In the genomic region with DNA sequence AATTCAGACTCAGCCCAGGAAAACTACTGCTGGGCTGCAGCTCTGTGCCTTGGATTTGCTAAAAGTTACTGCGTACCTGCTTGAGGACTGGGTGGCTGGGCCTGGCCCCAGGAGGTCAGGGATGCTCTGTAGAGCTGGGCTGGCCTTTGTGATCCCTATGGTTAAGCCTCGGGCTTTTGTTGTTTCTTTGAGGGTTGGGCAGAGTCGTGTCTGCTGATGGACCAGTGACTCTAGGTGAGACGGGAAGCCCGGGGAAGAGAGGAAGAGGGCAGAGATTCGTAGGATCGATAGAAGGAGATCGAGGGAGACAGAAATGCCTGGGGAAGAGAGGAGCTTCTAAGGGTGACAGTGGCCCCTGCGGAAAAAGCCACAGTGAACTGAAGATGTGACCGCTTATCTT, we compare ENCODE assay signal across 8 mouse cellular contexts. TPM values are rescaled to one million over a fixed set of nuclear protein-coding genes. Genes with fewer than 3 reads are reported as not detected.
DNase-seq lines count a peak whose midpoint lies in the region; ATAC-seq and TF ChIP-seq lines count a peak whose summit lies in the region.

A gene (plus strand): TSS at position 301 of the 400 bp plus-strand sequence.

- no peak for TF ChIP-seq CTCF in heart, adult 2 months (IDR thresholded peaks at IDR 0.05)
- TF ChIP-seq CTCF in MEL (IDR thresholded peaks at IDR 0.05 in 2 of 3, conservative IDR thresholded peaks at IDR 0.05 in 1 of 3; ENCODE audit: control insufficient read depth in 1 of 3, insufficient read depth in 1 of 3, low read depth in 2 of 3, low read length in 3 of 3, poor library complexity in 1 of 3, severe bottlenecking in 1 of 3): no peak
- TF ChIP-seq CTCF in liver, adult 2 months (IDR thresholded peaks at IDR 0.05; ENCODE audit: low read depth, low read length): no peak

- H3K9ac ChIP-seq in heart, adult 2 months (ENCODE audit: low read depth, low read length): peak within 1 kb of the TSS; percentile 67
- H3K9ac ChIP-seq in MEL (ENCODE audit: control insufficient read depth, low read depth, low read length, poor library complexity, severe bottlenecking): peak within 1 kb of the TSS; percentile 62
- peak within 1 kb of the TSS; percentile 66 for H3K9ac ChIP-seq in forebrain, embryonic 11.5 days (ENCODE audit: low read length)
- H3K9ac ChIP-seq in liver, adult 2 months (ENCODE audit: low read depth, low read length): peak within 1 kb of the TSS; percentile 79
- peak within 1 kb of the TSS; percentile 46 for H3K9ac ChIP-seq in stomach, embryonic 14.5 days (replicated peaks; ENCODE audit: low read depth, low read length)

- WGBS in heart, adult 2 months: 15% methylated on average over 10 of the region's 10 CpGs
- 4% methylated on average over 10 of the region's 10 CpGs for WGBS in forebrain, embryonic 11.5 days
- WGBS in liver, adult 2 months: 11% methylated on average over 10 of the region's 10 CpGs
- 6% methylated on average over 10 of the region's 10 CpGs for WGBS in stomach, embryonic 14.5 days

- no peaks in the 10 kb centered on the region for H3K9me3 ChIP-seq in MEL (replicated peaks; ENCODE audit: insufficient read depth, low read length)
- no peaks in the 10 kb centered on the region for H3K9me3 ChIP-seq in forebrain, embryonic 11.5 days (ENCODE audit: control insufficient read depth, low read length)
- no peaks in the 10 kb centered on the region for H3K9me3 ChIP-seq in stomach, embryonic 14.5 days (ENCODE audit: control insufficient read depth, low read depth, low read length)

- no peaks in the 10 kb centered on the region for H3K27me3 ChIP-seq in heart, adult 2 months (ENCODE audit: control insufficient read depth, insufficient read depth, low read length)
- no peaks in the 10 kb centered on the region for H3K27me3 ChIP-seq in MEL (ENCODE audit: control insufficient read depth in 1 of 2, insufficient read depth in 2 of 2, low read length in 2 of 2)
- no peaks in the 10 kb centered on the region for H3K27me3 ChIP-seq in forebrain, embryonic 11.5 days (ENCODE audit: control insufficient read depth, insufficient read depth, low read length)
- no peaks in the 10 kb centered on the region for H3K27me3 ChIP-seq in liver, adult 2 months (ENCODE audit: control insufficient read depth, insufficient read depth, low read length)
- H3K27me3 ChIP-seq in stomach, embryonic 14.5 days (ENCODE audit: control insufficient read depth, insufficient read depth, low read length): no peaks in the 10 kb centered on the region

- no peaks in the 10 kb centered on the region for H3K36me3 ChIP-seq in heart, adult 2 months (ENCODE audit: control insufficient read depth, insufficient read depth, low read length)
- H3K36me3 ChIP-seq in MEL (ENCODE audit: control insufficient read depth in 1 of 2, insufficient read depth in 2 of 2, low read length in 2 of 2): peaks cover 0 to 9% of the 10 kb centered on the region in 2 experiments; a peak in 2 of 4 replicates
- no peaks in the 10 kb centered on the region; the same call in none of the 2 replicates for H3K36me3 ChIP-seq in forebrain, embryonic 11.5 days (ENCODE audit: control insufficient read depth, insufficient read depth, low read length)
- H3K36me3 ChIP-seq in liver, adult 2 months (ENCODE audit: control insufficient read depth, insufficient read depth, low read length): peaks cover 4% of the 10 kb centered on the region; the same call in 1 of the 2 replicates
- H3K36me3 ChIP-seq in stomach, embryonic 14.5 days (ENCODE audit: control insufficient read depth, insufficient read depth, low read length): peaks cover 17% of the 10 kb centered on the region

- TF ChIP-seq POLR2A in heart, adult 2 months (IDR thresholded peaks at IDR 0.05; ENCODE audit: insufficient read depth, low read depth, low read length): no peak
- TF ChIP-seq POLR2A in MEL (IDR thresholded peaks at IDR 0.05; ENCODE audit: control insufficient read depth in 1 of 2, insufficient read depth in 1 of 2, low read depth in 1 of 2, low read length in 2 of 2, poor library complexity in 1 of 2): no peak
- no peak for TF ChIP-seq POLR2A in liver, adult 2 months (IDR thresholded peaks at IDR 0.05; ENCODE audit: extremely low read depth, insufficient read depth, low read length)

- TF ChIP-seq RAD21 in MEL (IDR thresholded peaks at IDR 0.05; ENCODE audit: low read depth, low read length): no peak

- peak within 1 kb of the TSS; percentile 78 for H3K4me2 ChIP-seq in forebrain, embryonic 11.5 days (ENCODE audit: low read depth, low read length, severe bottlenecking)
- H3K4me2 ChIP-seq in stomach, embryonic 14.5 days (replicated peaks; ENCODE audit: low read depth, low read length): peak within 1 kb of the TSS; percentile 76

- peak; percentile 6 for ATAC-seq in forebrain, embryonic 11.5 days (replicated peaks; ENCODE audit: low FRiP score)
- ATAC-seq in stomach, embryonic 14.5 days (ENCODE audit: insufficient number of reproducible peaks, insufficient read depth, low FRiP score, low read depth): no peak

- no peak for TF ChIP-seq EP300 in heart, adult 2 months (IDR thresholded peaks at IDR 0.05; ENCODE audit: insufficient read depth, low read depth, low read length)
- TF ChIP-seq EP300 in MEL (IDR thresholded peaks at IDR 0.05; ENCODE audit: low read depth in 1 of 2, low read length in 2 of 2): no peak

- DNase-seq in heart, adult 2 months: peak in 1 of 2 experiments; percentile 36
- no peak for DNase-seq in heart, adult 11 months
- DNase-seq in MEL (ENCODE audit: low read depth, low spot score): no peak
- no peak for DNase-seq in forebrain, embryonic 11.5 days (ENCODE audit: low spot score)
- DNase-seq in heart, postnatal 4 days: no peak
- no peak for DNase-seq in liver, adult 2 months (ENCODE audit: extremely low read depth, low read depth, low spot score)
- DNase-seq in thymus, postnatal 25 days: no peak

- H3K4me1 ChIP-seq in heart, adult 2 months (ENCODE audit: control insufficient read depth, insufficient read depth, low read length): peaks cover 3% of the 10 kb centered on the region
- H3K4me1 ChIP-seq in MEL (ENCODE audit: control insufficient read depth in 1 of 2, insufficient read depth in 2 of 2, low read length in 2 of 2): peaks cover 9 to 17% of the 10 kb centered on the region in 2 experiments; a peak in 3 of 4 replicates
- no peaks in the 10 kb centered on the region; the same call in 1 of the 2 replicates for H3K4me1 ChIP-seq in forebrain, embryonic 11.5 days (replicated peaks; ENCODE audit: control insufficient read depth, insufficient read depth, low read length)
- peaks cover 2% of the 10 kb centered on the region; the same call in 1 of the 2 replicates for H3K4me1 ChIP-seq in liver, adult 2 months (ENCODE audit: control insufficient read depth, insufficient read depth, low read length)
- 0 out of 2 replicates have a peak, but pooled peaks cover 3% of the 10 kb centered on the region for H3K4me1 ChIP-seq in stomach, embryonic 14.5 days (ENCODE audit: control insufficient read depth, insufficient read depth, low read length)

- peak within 1 kb of the TSS; percentile 91 for H3K27ac ChIP-seq in heart, adult 2 months
- H3K27ac ChIP-seq in MEL (ENCODE audit: control insufficient read depth, low read depth, low read length): peak within 1 kb of the TSS; percentile 69
- peak within 1 kb of the TSS; percentile 72 for H3K27ac ChIP-seq in forebrain, embryonic 11.5 days (ENCODE audit: low read depth, low read length)
- H3K27ac ChIP-seq in liver, adult 2 months (replicated peaks; ENCODE audit: insufficient read depth, low read depth, low read length): peak within 1 kb of the TSS; percentile 85
- H3K27ac ChIP-seq in stomach, embryonic 14.5 days (ENCODE audit: low read length): peak within 1 kb of the TSS; percentile 90

- H3K79me2 ChIP-seq in heart, adult 2 months (replicated peaks; ENCODE audit: control insufficient read depth, insufficient read depth, low read length): no peaks in the 10 kb centered on the region
- peaks cover 3% of the 10 kb centered on the region for H3K79me2 ChIP-seq in MEL (ENCODE audit: control insufficient read depth, insufficient read depth, low read length, poor library complexity)
- no peaks in the 10 kb centered on the region for H3K79me2 ChIP-seq in liver, adult 2 months (ENCODE audit: control insufficient read depth, insufficient read depth, low read length)

- intact Hi-C loops in heart, adult 2 months (cut with DNase I): no loop called here

- H3K4me3 ChIP-seq in heart, adult 2 months: peak within 1 kb of the TSS; percentile 65
- peak within 1 kb of the TSS; percentile 57 to 98 for H3K4me3 ChIP-seq in MEL (ENCODE audit: control insufficient read depth in 1 of 2, insufficient read depth in 1 of 2, low read depth in 2 of 2, low read length in 2 of 2)
- H3K4me3 ChIP-seq in forebrain, embryonic 11.5 days (ENCODE audit: low read depth, low read length): peak within 1 kb of the TSS; percentile 47
- peak within 1 kb of the TSS; percentile 71 for H3K4me3 ChIP-seq in liver, adult 2 months (ENCODE audit: insufficient read depth, low read depth, low read length)
- H3K4me3 ChIP-seq in stomach, embryonic 14.5 days (ENCODE audit: low read depth, low read length): peak within 1 kb of the TSS; percentile 46

TF ChIP-seq in MEL, 35 proteins besides CTCF, POLR2A, EP300 and RAD21 (continues in another document):
- TF ChIP-seq UBTF (IDR thresholded peaks at IDR 0.05; ENCODE audit: borderline replicate concordance, insufficient read depth, low read depth, low read length) (no peak), RCOR1 (IDR thresholded peaks at IDR 0.05; ENCODE audit: low read depth, low read length) (no peak), USF2 (IDR thresholded peaks at IDR 0.05; ENCODE audit: borderline replicate concordance in 1 of 2, insufficient read depth in 1 of 2, low read depth in 1 of 2, low read length in 2 of 2) (no peak), E2F4 (IDR thresholded peaks at IDR 0.05; ENCODE audit: borderline replicate concordance, low read depth, low read length) (no peak), MYB (IDR thresholded peaks at IDR 0.05; ENCODE audit: low read depth, low read length) (no peak), GATA1 (IDR thresholded peaks at IDR 0.05; ENCODE audit: low read depth, low read length) (no peak), BHLHE40 (IDR thresholded peaks at IDR 0.05; ENCODE audit: borderline replicate concordance, low read depth, low read length) (no peak), GABPA (IDR thresholded peaks at IDR 0.05; ENCODE audit: low read depth, low read length) (no peak), ZKSCAN1 (IDR thresholded peaks at IDR 0.05; ENCODE audit: low read depth, low read length) (no peak), MAX (IDR thresholded peaks at IDR 0.05; ENCODE audit: low read length) (no peak)

RNA-seq across cellular contexts. Expression of the gene that starts here (rescaled TPM):
- total RNA-seq in heart, adult 2 months (2021): 10 to 100 TPM; 32.3 to 35.1 TPM
- 64.1 and 72.6 TPM in 2 replicates for polyA plus RNA-seq in heart, adult 2 months (2012; rRNA removed)
- 14.4 TPM in 2 replicates for total RNA-seq in MEL (2012; rRNA removed)
- polyA plus RNA-seq in MEL (2012; ENCODE audit: insufficient read depth in 1 of 2, insufficient read length in 2 of 2, low read depth in 1 of 2, low replicate concordance in 2 of 2, missing spikeins in 1 of 2): 10 to 100 TPM in 1 of 2 experiments, not detected in 1; 19.2 TPM
- 11.5 and 12.5 TPM in 2 replicates for polyA plus RNA-seq in forebrain, embryonic 11.5 days (2014; fragmentation: Nextera tagmentation; extraction: Ambion mirVana)
- 10 to 100 TPM; 21.0 to 25.1 TPM for total RNA-seq in heart, postnatal 4 days (2021)
- total RNA-seq in liver, adult 2 months (2014; rRNA removed): 23.4 and 24.8 TPM in 2 replicates
- 26.1 and 27.8 TPM in 2 replicates for polyA plus RNA-seq in liver, adult 2 months (2012; rRNA removed)
- 13.6 and 16.0 TPM in 2 replicates for polyA plus RNA-seq in stomach, embryonic 14.5 days (2014; fragmentation: Nextera tagmentation; extraction: Ambion mirVana)
